Mouse (Mus musculus): Measurements from ENCODE around the gene Sgcd.

DNA sequence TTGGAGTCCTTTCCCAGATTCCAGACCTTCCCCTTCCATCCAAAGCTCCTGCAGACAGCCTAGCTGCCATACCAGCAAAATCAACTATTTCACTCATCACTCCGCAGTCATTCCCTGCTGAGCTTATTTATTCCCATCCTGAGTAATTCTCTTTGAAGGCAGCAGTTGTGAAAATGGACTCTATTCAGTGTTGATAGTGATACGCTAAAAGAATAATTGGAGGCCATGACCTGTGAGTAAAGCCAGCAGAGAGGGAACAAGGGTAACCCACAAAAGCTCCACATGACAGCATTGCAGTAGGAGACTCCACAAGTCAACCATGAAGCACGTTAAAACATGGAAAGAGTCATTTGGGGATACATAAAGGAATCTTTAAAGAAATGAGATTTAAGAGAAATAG, 142.9 kb downstream of the Sgcd start:
- TF ChIP-seq CTCF (IDR thresholded peaks at IDR 0.05; ENCODE audit: borderline replicate concordance, extremely low read depth, insufficient read depth, insufficient read length) (no peak), POLR2A (IDR thresholded peaks at IDR 0.05; ENCODE audit: borderline replicate concordance, extremely low read depth, insufficient read depth, insufficient read length, poor library complexity, severe bottlenecking) (no peak)
